Mouse (Mus musculus) heart, postnatal 0 days (tissue): ENCODE results near the gene Fn3k. TPM values are rescaled to one million over a fixed set of nuclear protein-coding genes. Genes with fewer than 3 reads are reported as not detected.

Experiments
- ATAC-seq: fragments of 200-750 bp; cut with Nextera tagmentation; 2 replicates; pipeline ENCODE4 v1.8.0; 2017; ENCODE audit warnings: low read depth, moderate number of reproducible peaks, moderate library complexity; ENCODE audit not compliant: insufficient read depth
- DNase-seq: peaks from one replicate; pipeline ENCODE4 v3.0.0-alpha.2; 2016; ENCODE audit warnings: low spot score
- H3K27ac ChIP-seq: fragments of 300-500 bp; sonication (generic); 2 replicates; pipeline ENCODE4 v1.5.1; 2014; ENCODE audit warnings: low read depth, mild to moderate bottlenecking
- H3K27me3 ChIP-seq: fragments of 300-500 bp; sonication (generic); 2 replicates; pipeline ENCODE4 v1.6.1; 2014; ENCODE audit warnings: low read length, mixed read lengths; ENCODE audit not compliant: control insufficient read depth, insufficient read depth
- H3K36me3 ChIP-seq: fragments of 300-500 bp; sonication (generic); replicated peaks from 2 replicates; pipeline ENCODE4 v1.6.1; 2014; ENCODE audit warnings: low read length, mixed read lengths; ENCODE audit not compliant: control insufficient read depth, insufficient read depth
- H3K4me1 ChIP-seq: fragments of 300-500 bp; sonication (generic); 2 replicates; pipeline ENCODE4 v1.6.1; 2014; ENCODE audit warnings: antibody characterized with exemption; ENCODE audit not compliant: control insufficient read depth, insufficient read depth
- H3K4me2 ChIP-seq: fragments of 300-500 bp; sonication (generic); 2 replicates; pipeline ENCODE4 v1.6.1; 2014; ENCODE audit warnings: low read depth, mild to moderate bottlenecking, low read length, moderate library complexity
- H3K4me3 ChIP-seq: fragments of 300-500 bp; sonication (generic); 2 replicates; pipeline ENCODE4 v1.5.1; 2014; ENCODE audit warnings: low read depth, low read length
- H3K9ac ChIP-seq: fragments of 300-500 bp; sonication (generic); replicated peaks from 2 replicates; pipeline ENCODE4 v1.6.1; 2014; ENCODE audit warnings: low read depth, low read length, mixed read lengths
- H3K9me3 ChIP-seq: fragments of 300-500 bp; sonication (generic); replicated peaks from 2 replicates; pipeline ENCODE4 v1.6.1; 2016; ENCODE audit warnings: low read length; ENCODE audit not compliant: control insufficient read depth
- CTCF ChIP-seq: IDR thresholded peaks from 2 replicates; pipeline ENCODE4 v1.5.1; 2016; ENCODE audit warnings: antibody characterized with exemption, control low read depth, low read depth
- EP300 ChIP-seq: IDR thresholded peaks from 2 replicates; pipeline ENCODE4 v1.6.1; 2016; ENCODE audit warnings: antibody characterized with exemption, low read depth
- WGBS: fragments of 180-500 bp; shearing (Covaris S2); extraction: QIAGEN DNeasy Blood & Tissue Kit; methylation state at CpG from one replicate; pipeline ENCODE4 v1.1.7; 2014; 5-methylcytosine and 5-hydroxymethylcytosine counted together
- microRNA-seq: library from miRNA; unstranded; fragments of <30 nt; microRNA quantifications from one replicate; pipeline ENCODE4, GENCODE M21; 2016
- polyA plus RNA-seq: library from polyadenylated mRNA; unstranded; fragments of >200 nt; fragmentation: Nextera tagmentation; extraction: Ambion mirVana; gene quantifications from 2 replicates; pipeline ENCODE4 v1.2.1, GENCODE M21; 2015
- total RNA-seq: library from RNA; depleted of rRNA; stranded (reverse); fragments of >200 nt; gene quantifications from 2 replicates; pipeline ENCODE4 v1.2.3, GENCODE M21; 2014; ENCODE audit warnings: low replicate concordance; rRNA removed

Fn3k gene
- total and polyA plus RNA-seq, 2 experiments from 2014 or later: 17.5 to 20.5 TPM

DNA sequence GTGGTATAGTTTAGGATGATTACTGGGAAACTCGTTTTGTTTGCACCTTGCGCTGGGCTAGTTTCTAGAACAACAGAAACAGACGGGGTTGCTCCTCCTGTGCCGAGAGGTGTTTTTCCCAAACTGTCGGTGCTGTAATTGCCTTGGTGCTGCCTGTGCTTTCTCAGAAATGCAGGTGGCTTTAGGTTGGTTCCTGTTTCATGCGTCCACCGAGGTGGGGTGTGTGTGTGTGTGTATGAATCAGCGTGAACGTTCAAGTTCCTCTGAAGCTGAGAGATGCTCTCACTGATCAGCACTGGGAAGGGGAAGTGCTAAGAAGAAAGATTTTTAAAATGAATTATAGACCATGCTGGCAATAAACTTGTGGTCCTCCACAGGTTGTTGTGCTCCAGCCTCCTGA lies 51.2 kb downstream of the Fn3k start:
- no peak overlapping the region for H3K4me2 ChIP-seq
- no peak overlapping the region for H3K9ac ChIP-seq
- no peaks in the 10 kb centered on the region for H3K9me3 ChIP-seq
- H3K4me1 ChIP-seq: no peaks in the 10 kb centered on the region
- no peaks in the 10 kb centered on the region for H3K27me3 ChIP-seq
- ATAC-seq (no peak), DNase-seq (no peak)
- 0 out of 2 replicates have a peak, but pooled peaks cover 3% of the 10 kb centered on the region for H3K36me3 ChIP-seq
- no peak overlapping the region for H3K4me3 ChIP-seq
- H3K27ac ChIP-seq: no peak overlapping the region
- no peak for TF ChIP-seq EP300
- TF ChIP-seq CTCF: no peak
- 84% methylated on average over 9 of the region's 9 CpGs for WGBS

DNA sequence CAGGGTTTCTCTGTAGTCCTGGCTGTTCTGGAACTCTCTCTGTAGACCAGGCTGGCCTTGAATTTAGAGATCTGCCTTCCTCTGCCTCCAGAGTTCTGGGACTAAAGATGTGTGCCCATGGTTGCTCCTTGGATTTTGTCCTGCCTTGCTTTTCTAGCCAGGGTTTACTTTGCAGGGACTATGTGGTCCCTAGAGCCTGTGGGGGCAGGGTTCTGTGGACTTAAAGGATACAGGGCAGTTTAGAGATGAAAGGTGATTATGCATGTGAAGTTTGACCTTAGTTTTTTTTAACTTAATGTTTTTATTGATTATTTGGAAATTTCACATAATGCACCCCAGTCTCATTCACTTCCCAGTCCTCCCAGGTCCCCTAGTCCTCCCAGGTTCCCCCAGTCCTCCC lies 55.9 kb downstream of the Fn3k start:
- no peak for DNase-seq

More for the DNA sequence above, 55.9 kb downstream of the Fn3k start:
- Histone ChIP-seq H3K36me3 (0 out of 2 replicates have a peak, but pooled peaks cover 17% of the 10 kb centered on the region), H3K4me3 (no peak overlapping the region), H3K4me1 (no peaks in the 10 kb centered on the region), H3K4me2 (no peak overlapping the region), H3K9ac (no peak overlapping the region), H3K9me3 (no peaks in the 10 kb centered on the region), H3K27ac (no peak overlapping the region), H3K27me3 (no peaks in the 10 kb centered on the region)
- ATAC-seq: no peak
- TF ChIP-seq EP300 (no peak), CTCF (no peak)

Small RNAs within 50 kb of the gene (microRNA-seq; reads per million reads assigned to microRNA genes)
- not detected for gene Mir7236

Other genes starting within 250 kb of the Fn3k start
- 23.8 and 36.6 TPM in 2 replicates for gene Hexdc, start 230.5 kb upstream of the Fn3k start, total RNA-seq
- 6.4 and 6.5 TPM in 2 replicates for gene Hexdc, start 230.5 kb upstream of the Fn3k start, polyA plus RNA-seq
- 8.7 and 10.9 TPM in 2 replicates for gene Ogfod3, start 230.2 kb upstream of the Fn3k start, total RNA-seq
- 26.8 and 27.1 TPM in 2 replicates for gene Ogfod3, start 230.2 kb upstream of the Fn3k start, polyA plus RNA-seq
- gene Cybc1, start 205.6 kb upstream of the Fn3k start, total RNA-seq: 11.3 and 13.0 TPM in 2 replicates
- 12.4 and 13.5 TPM in 2 replicates for gene Cybc1, start 205.6 kb upstream of the Fn3k start, polyA plus RNA-seq
- 159 and 217 TPM in 2 replicates for gene Narf, start 197.7 kb upstream of the Fn3k start, total RNA-seq
- gene Narf, start 197.7 kb upstream of the Fn3k start, polyA plus RNA-seq: 40.0 and 48.2 TPM in 2 replicates
- 23.5 and 25.8 TPM in 2 replicates for gene Foxk2, start 174.9 kb upstream of the Fn3k start, total RNA-seq
- gene Foxk2, start 174.9 kb upstream of the Fn3k start, polyA plus RNA-seq: 3.0 and 3.8 TPM in 2 replicates
- gene Wdr45b, start 80.5 kb upstream of the Fn3k start, total RNA-seq: 76.1 and 81.0 TPM in 2 replicates
- gene Wdr45b, start 80.5 kb upstream of the Fn3k start, polyA plus RNA-seq: 60.1 and 64.7 TPM in 2 replicates
- gene Rab40b, start 46.7 kb upstream of the Fn3k start, total RNA-seq: 3.1 and 5.8 TPM in 2 replicates
- gene Rab40b, start 46.7 kb upstream of the Fn3k start, polyA plus RNA-seq: 5.2 and 7.7 TPM in 2 replicates
- 7.0 and 12.4 TPM in 2 replicates for gene Fn3krp, start 13.5 kb upstream of the Fn3k start, total RNA-seq
- gene Fn3krp, start 13.5 kb upstream of the Fn3k start, polyA plus RNA-seq: 4.5 and 4.8 TPM in 2 replicates
- 29.1 and 37.9 TPM in 2 replicates for gene Tbcd, start 17.0 kb downstream of the Fn3k start, total RNA-seq
- 14.3 and 16.1 TPM in 2 replicates for gene Tbcd, start 17.0 kb downstream of the Fn3k start, polyA plus RNA-seq
- gene Zfp750, start 84.4 kb downstream of the Fn3k start, total RNA-seq: 1.5 TPM in 1 of 2 replicates, not detected in the other
- gene Zfp750, start 84.4 kb downstream of the Fn3k start, polyA plus RNA-seq: 0.10 and 0.11 TPM in 2 replicates
- gene B3gntl1, start 238.2 kb downstream of the Fn3k start, total RNA-seq: 1.6 and 4.3 TPM in 2 replicates
- 3.9 and 4.7 TPM in 2 replicates for gene B3gntl1, start 238.2 kb downstream of the Fn3k start, polyA plus RNA-seq